Mouse (Mus musculus): ENCODE data around the gene Bach2.

Gene Bach2

GRCm38 (mm10) chr4:32486654-32487398 is 248.2 kb downstream of the Bach2 start:
- DNase-seq (ENCODE audit: low spot score) = no peak

GRCm38 (mm10) chr4:32489186-32489585 is 250.6 kb downstream of the Bach2 start:
- DNase-seq (ENCODE audit: low spot score) = no peak

GRCm38 (mm10) chr4:32491176-32491575 is 252.6 kb downstream of the Bach2 start:
- DNase-seq (ENCODE audit: low spot score) = no peak

GRCm38 (mm10) chr4:32492834-32493233 is 254.2 kb downstream of the Bach2 start:
- DNase-seq (ENCODE audit: low spot score) = no peak

GRCm38 (mm10) chr4:32501780-32502179 is 263.2 kb downstream of the Bach2 start:
- no peak for DNase-seq (ENCODE audit: low spot score)

- no peak for DNase-seq (ENCODE audit: low spot score)
Observed at GRCm38 (mm10) chr4:32502181-32502580, 263.6 kb downstream of the Bach2 start.

GRCm38 (mm10) chr4:32504236-32504635 is 265.6 kb downstream of the Bach2 start:
- DNase-seq (ENCODE audit: low spot score) = no peak

- no peak for DNase-seq (ENCODE audit: low spot score)
Observed at GRCm38 (mm10) chr4:32506306-32506808, 267.8 kb downstream of the Bach2 start.

GRCm38 (mm10) chr4:32507041-32507440 is 268.4 kb downstream of the Bach2 start:
- no peak for DNase-seq (ENCODE audit: low spot score)

- no peak for DNase-seq (ENCODE audit: low spot score)
Observed at GRCm38 (mm10) chr4:32508572-32508971, 270.0 kb downstream of the Bach2 start.

- DNase-seq (ENCODE audit: low spot score) = no peak
Observed at GRCm38 (mm10) chr4:32508996-32509395, 270.4 kb downstream of the Bach2 start.

- DNase-seq (ENCODE audit: low spot score) = no peak
Observed at GRCm38 (mm10) chr4:32509832-32510612, 271.4 kb downstream of the Bach2 start.

- no peak for DNase-seq (ENCODE audit: low spot score)
Observed at GRCm38 (mm10) chr4:32510940-32511339, 272.3 kb downstream of the Bach2 start.

- no peak for DNase-seq (ENCODE audit: low spot score)
Observed at GRCm38 (mm10) chr4:32516126-32516525, 277.5 kb downstream of the Bach2 start.

- DNase-seq (ENCODE audit: low spot score) = no peak
Observed at GRCm38 (mm10) chr4:32518842-32519578, 280.4 kb downstream of the Bach2 start.

GRCm38 (mm10) chr4:32520628-32521360 is 282.2 kb downstream of the Bach2 start:
- no peak for DNase-seq (ENCODE audit: low spot score)

- no peak for DNase-seq (ENCODE audit: low spot score)
Observed at GRCm38 (mm10) chr4:32521361-32521740, 282.7 kb downstream of the Bach2 start.

GRCm38 (mm10) chr4:32522013-32522412 is 283.4 kb downstream of the Bach2 start:
- DNase-seq (ENCODE audit: low spot score) = no peak

GRCm38 (mm10) chr4:32524282-32524681 is 285.7 kb downstream of the Bach2 start:
- DNase-seq (ENCODE audit: low spot score) = no peak

- DNase-seq (ENCODE audit: low spot score) = no peak
Observed at GRCm38 (mm10) chr4:32525000-32525399, 286.4 kb downstream of the Bach2 start.

GRCm38 (mm10) chr4:32526228-32526836 is 287.7 kb downstream of the Bach2 start:
- DNase-seq (ENCODE audit: low spot score) = no peak
